ENCODE assay signal across 27 mouse cellular contexts in the genomic region with DNA sequence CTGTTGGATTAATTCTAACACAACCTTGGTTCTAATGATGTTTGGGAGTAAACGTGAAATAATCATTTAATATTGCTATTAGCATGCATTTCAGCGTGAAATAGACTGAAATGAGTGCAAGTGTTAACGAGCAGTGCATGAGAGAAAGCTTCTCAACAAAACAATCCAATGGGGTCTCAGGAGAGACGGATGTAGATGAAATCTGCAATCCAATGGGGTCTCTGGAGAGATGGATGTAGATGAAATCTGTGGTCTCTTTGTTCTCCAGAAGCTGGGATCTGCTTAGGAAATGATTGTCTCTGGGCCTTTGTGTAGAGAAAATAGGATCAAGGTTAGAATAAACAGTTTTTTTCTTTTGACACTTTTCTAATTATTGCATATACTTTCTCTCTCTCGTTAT.
DNase-seq lines count a peak whose midpoint lies in the region; ATAC-seq and TF ChIP-seq lines count a peak whose summit lies in the region.
"Had no signal": no experiment of that assay in that cellular context is flagged by ENCODE, and none has a peak within 500 bp of the region (broad histone marks: within the 10 kb centered on the region; RNA-seq: fewer than 3 reads in every experiment).

No protein-coding gene starts in this region.

- 0 out of 2 replicates have a peak, but pooled peaks cover 3% of the 10 kb centered on the region for H3K9me3 ChIP-seq in embryonic facial prominence, embryonic 14.5 days (ENCODE audit: control insufficient read depth, low read length)
- H3K9me3 ChIP-seq in embryonic facial prominence, embryonic 10.5 days: no peaks in the 10 kb centered on the region
- no peaks in the 10 kb centered on the region for H3K9me3 ChIP-seq in midbrain, embryonic 13.5 days
- H3K9me3 ChIP-seq in midbrain, embryonic 10.5 days (replicated peaks): no peaks in the 10 kb centered on the region
- no peaks in the 10 kb centered on the region for H3K9me3 ChIP-seq in hindbrain, embryonic 13.5 days
- no peaks in the 10 kb centered on the region for H3K9me3 ChIP-seq in midbrain, postnatal 0 days (ENCODE audit: low read length)
- H3K9me3 ChIP-seq: forebrain, embryonic 15.5 days; heart, embryonic 12.5 days; kidney, embryonic 15.5 days; liver, embryonic 12.5 days had no signal

- no peak overlapping the region for H3K4me3 ChIP-seq in embryonic facial prominence, embryonic 14.5 days (ENCODE audit: low read depth, low read length)
- no peak overlapping the region for H3K4me3 ChIP-seq in embryonic facial prominence, embryonic 10.5 days
- H3K4me3 ChIP-seq in midbrain, embryonic 13.5 days (replicated peaks): no peak overlapping the region
- no peak overlapping the region for H3K4me3 ChIP-seq in midbrain, embryonic 10.5 days
- no peak overlapping the region for H3K4me3 ChIP-seq in hindbrain, embryonic 13.5 days
- no peak overlapping the region for H3K4me3 ChIP-seq in midbrain, postnatal 0 days (ENCODE audit: low read depth, low read length)
- H3K4me3 ChIP-seq: forebrain, embryonic 15.5 days; heart, adult 2 months; heart, embryonic 12.5 days; kidney, embryonic 15.5 days; liver, embryonic 12.5 days had no signal

- H3K36me3 ChIP-seq in embryonic facial prominence, embryonic 14.5 days (ENCODE audit: control insufficient read depth, insufficient read depth, low read length): no peaks in the 10 kb centered on the region
- H3K36me3 ChIP-seq in embryonic facial prominence, embryonic 10.5 days (replicated peaks): no peaks in the 10 kb centered on the region
- no peaks in the 10 kb centered on the region for H3K36me3 ChIP-seq in midbrain, embryonic 13.5 days
- H3K36me3 ChIP-seq in midbrain, embryonic 10.5 days: no peaks in the 10 kb centered on the region
- no peaks in the 10 kb centered on the region for H3K36me3 ChIP-seq in hindbrain, embryonic 13.5 days
- no peaks in the 10 kb centered on the region for H3K36me3 ChIP-seq in midbrain, postnatal 0 days (ENCODE audit: insufficient read depth, low read length)
- H3K36me3 ChIP-seq: forebrain, embryonic 15.5 days; heart, embryonic 12.5 days; kidney, embryonic 15.5 days; liver, embryonic 12.5 days had no signal

- ATAC-seq in embryonic facial prominence, embryonic 14.5 days (ENCODE audit: low read depth): peak; percentile 42; the same call in 1 of the 2 replicates
- no peak for ATAC-seq in midbrain, embryonic 13.5 days
- no peak for ATAC-seq in hindbrain, embryonic 13.5 days (ENCODE audit: low FRiP score)
- no peak for ATAC-seq in midbrain, postnatal 0 days (ENCODE audit: low FRiP score)
- ATAC-seq: forebrain, embryonic 15.5 days; inflammation-experienced regulatory T-cells, adult 6 months; liver, embryonic 12.5 days; liver, postnatal 0 days; Patski had no signal

- no peaks in the 10 kb centered on the region for H3K27me3 ChIP-seq in embryonic facial prominence, embryonic 14.5 days (replicated peaks; ENCODE audit: control insufficient read depth, insufficient read depth, low read length)
- no peaks in the 10 kb centered on the region for H3K27me3 ChIP-seq in embryonic facial prominence, embryonic 10.5 days (replicated peaks; ENCODE audit: low read depth, poor library complexity, severe bottlenecking)
- no peaks in the 10 kb centered on the region for H3K27me3 ChIP-seq in midbrain, embryonic 13.5 days
- H3K27me3 ChIP-seq in midbrain, embryonic 10.5 days (ENCODE audit: low read depth, poor library complexity, severe bottlenecking): no peaks in the 10 kb centered on the region; the same call in 1 of the 2 replicates
- H3K27me3 ChIP-seq in hindbrain, embryonic 13.5 days: no peaks in the 10 kb centered on the region
- no peaks in the 10 kb centered on the region for H3K27me3 ChIP-seq in midbrain, postnatal 0 days (ENCODE audit: insufficient read depth, low read length)
- H3K27me3 ChIP-seq: forebrain, embryonic 15.5 days; heart, embryonic 12.5 days; kidney, embryonic 15.5 days; liver, embryonic 12.5 days; Patski had no signal

- no peak for TF ChIP-seq CTCF in midbrain, postnatal 0 days (IDR thresholded peaks at IDR 0.05)

- peak; percentile 68 for DNase-seq in embryonic facial prominence, embryonic 14.5 days (ENCODE audit: low spot score)
- no peak for DNase-seq in embryonic facial prominence, embryonic 10.5 days (ENCODE audit: low spot score)
- DNase-seq in midbrain, embryonic 10.5 days (ENCODE audit: low spot score): no peak
- DNase-seq in midbrain, postnatal 0 days (ENCODE audit: low spot score): peak; percentile 43
- no peak for DNase-seq in layer of hippocampus, adult 18-20 months (ENCODE audit: low spot score in 2 of 2)
- DNase-seq: adrenal gland, postnatal 10 days; cerebellum, adult 11 months; cerebellum, adult 9-10 months; cerebellum, postnatal 36 days; heart, adult 2 months; heart, postnatal 4 days; kidney, adult 11 months; kidney, postnatal 25 days; liver, postnatal 0 days; lung, postnatal 36 days; right cerebral cortex, postnatal 4 days; thymus, adult 18-20 months; thymus, postnatal 25 days had no signal

- no peak overlapping the region for H3K27ac ChIP-seq in embryonic facial prominence, embryonic 14.5 days (replicated peaks; ENCODE audit: low read depth, low read length)
- H3K27ac ChIP-seq in embryonic facial prominence, embryonic 10.5 days (replicated peaks): no peak overlapping the region
- peak overlapping the region; percentile 47 for H3K27ac ChIP-seq in midbrain, embryonic 13.5 days
- H3K27ac ChIP-seq in midbrain, embryonic 10.5 days (replicated peaks): no peak overlapping the region
- H3K27ac ChIP-seq in hindbrain, embryonic 13.5 days: peak overlapping the region; percentile 55; the same call in 1 of the 2 replicates
- no peak overlapping the region for H3K27ac ChIP-seq in midbrain, postnatal 0 days (ENCODE audit: low read depth, low read length)
- H3K27ac ChIP-seq: forebrain, embryonic 15.5 days; heart, adult 2 months; kidney, embryonic 15.5 days; liver, embryonic 12.5 days; stomach, postnatal 0 days had no signal

- H3K4me2 ChIP-seq in embryonic facial prominence, embryonic 14.5 days (ENCODE audit: low read depth, low read length): no peak overlapping the region
- no peak overlapping the region for H3K4me2 ChIP-seq in midbrain, embryonic 13.5 days (replicated peaks)
- H3K4me2 ChIP-seq in hindbrain, embryonic 13.5 days: no peak overlapping the region
- H3K4me2 ChIP-seq in midbrain, postnatal 0 days (ENCODE audit: low read depth, low read length, poor library complexity, severe bottlenecking): no peak overlapping the region
- H3K4me2 ChIP-seq: forebrain, embryonic 15.5 days; heart, embryonic 12.5 days; kidney, embryonic 15.5 days; liver, embryonic 12.5 days had no signal

- 73% methylated on average over 5 of the region's 5 CpGs for WGBS in embryonic facial prominence, embryonic 14.5 days
- WGBS in embryonic facial prominence, embryonic 10.5 days: 61% methylated on average over 5 of the region's 5 CpGs
- WGBS in midbrain, embryonic 13.5 days: 25% methylated on average over 5 of the region's 5 CpGs
- WGBS in midbrain, embryonic 10.5 days: 68% methylated on average over 5 of the region's 5 CpGs
- WGBS in hindbrain, embryonic 13.5 days: 36% methylated on average over 5 of the region's 5 CpGs
- 34% methylated on average over 5 of the region's 5 CpGs for WGBS in midbrain, postnatal 0 days

- 0 out of 2 replicates have a peak, but pooled peaks cover 3% of the 10 kb centered on the region for H3K4me1 ChIP-seq in embryonic facial prominence, embryonic 14.5 days (ENCODE audit: control insufficient read depth, insufficient read depth, low read length)
- 0 out of 2 replicates have a peak, but pooled peaks cover 3% of the 10 kb centered on the region for H3K4me1 ChIP-seq in embryonic facial prominence, embryonic 10.5 days
- peaks cover 14% of the 10 kb centered on the region for H3K4me1 ChIP-seq in midbrain, embryonic 13.5 days (replicated peaks)
- H3K4me1 ChIP-seq in midbrain, embryonic 10.5 days: peaks cover 4% of the 10 kb centered on the region; the same call in 1 of the 2 replicates
- H3K4me1 ChIP-seq in hindbrain, embryonic 13.5 days (replicated peaks): peaks cover 5% of the 10 kb centered on the region
- no peaks in the 10 kb centered on the region for H3K4me1 ChIP-seq in midbrain, postnatal 0 days (ENCODE audit: insufficient read depth, low read length)
- H3K4me1 ChIP-seq: heart, embryonic 12.5 days; liver, embryonic 12.5 days had no signal

- no peak overlapping the region for H3K9ac ChIP-seq in embryonic facial prominence, embryonic 14.5 days (ENCODE audit: low read depth, low read length)
- no peak overlapping the region for H3K9ac ChIP-seq in midbrain, embryonic 13.5 days (replicated peaks)
- H3K9ac ChIP-seq in hindbrain, embryonic 13.5 days: no peak overlapping the region
- H3K9ac ChIP-seq in midbrain, postnatal 0 days (replicated peaks; ENCODE audit: low read length, poor library complexity, severe bottlenecking): no peak overlapping the region
- H3K9ac ChIP-seq: forebrain, embryonic 15.5 days; heart, embryonic 12.5 days; kidney, embryonic 15.5 days; liver, embryonic 12.5 days; liver, postnatal 0 days had no signal

Comparison
In these comparisons a context has a peak if more than half of its experiments do, and no peak if none do; other contexts are left out.
1. DNase-seq: peak in embryonic facial prominence, embryonic 14.5 days (single experiment) and midbrain, postnatal 0 days (single experiment); none in embryonic facial prominence, embryonic 10.5 days (single experiment), midbrain, embryonic 10.5 days (single experiment) and layer of hippocampus, adult 18-20 months (0 of 2).
2. H3K27ac ChIP-seq: peak in midbrain, embryonic 13.5 days (single experiment) and hindbrain, embryonic 13.5 days (single experiment); none in embryonic facial prominence, embryonic 14.5 days (single experiment), embryonic facial prominence, embryonic 10.5 days (single experiment), midbrain, embryonic 10.5 days (single experiment) and midbrain, postnatal 0 days (single experiment).